Mouse (Mus musculus): ENCODE measurements around the gene Il5.
A peak's percentile ranks its signal among the peaks of the same experiment; 100 is the strongest.

Il5 gene

DNA sequence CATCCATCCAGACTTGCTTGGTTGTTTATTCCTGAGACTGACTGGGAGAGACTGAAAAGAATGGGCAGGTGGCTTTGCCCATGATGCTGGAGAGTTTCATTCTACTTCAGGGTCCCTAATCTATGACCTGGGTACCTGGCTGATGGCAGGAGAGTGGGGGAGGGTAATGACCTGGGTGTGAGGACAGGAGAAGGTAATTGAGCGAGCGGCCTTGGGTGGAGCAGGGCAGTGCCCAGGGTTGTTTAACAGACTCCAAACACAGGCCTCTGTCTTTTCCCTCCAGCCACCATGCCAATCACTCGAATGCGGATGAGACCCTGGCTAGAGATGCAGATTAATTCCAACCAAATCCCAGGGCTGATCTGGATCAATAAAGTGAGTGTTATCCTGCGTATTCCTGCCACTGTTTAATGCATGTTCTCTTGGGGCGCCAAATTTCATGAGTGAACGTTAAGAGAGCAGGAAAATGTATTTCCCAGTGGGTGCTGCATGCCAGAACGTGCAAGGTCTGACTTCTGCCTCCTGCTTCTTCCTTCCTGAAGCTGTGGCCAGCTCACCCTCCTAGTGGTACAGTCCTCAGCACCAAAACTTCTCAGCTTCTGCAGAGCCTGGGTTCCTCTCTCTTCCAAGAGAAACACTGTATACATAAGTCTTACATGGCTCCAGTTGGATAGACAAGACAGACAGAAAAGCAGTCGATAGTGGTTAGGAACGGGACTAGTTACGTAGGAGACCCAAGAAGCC is 50.6 kb downstream of the Il5 start:
- DNase-seq: peak; percentile 94

DNA sequence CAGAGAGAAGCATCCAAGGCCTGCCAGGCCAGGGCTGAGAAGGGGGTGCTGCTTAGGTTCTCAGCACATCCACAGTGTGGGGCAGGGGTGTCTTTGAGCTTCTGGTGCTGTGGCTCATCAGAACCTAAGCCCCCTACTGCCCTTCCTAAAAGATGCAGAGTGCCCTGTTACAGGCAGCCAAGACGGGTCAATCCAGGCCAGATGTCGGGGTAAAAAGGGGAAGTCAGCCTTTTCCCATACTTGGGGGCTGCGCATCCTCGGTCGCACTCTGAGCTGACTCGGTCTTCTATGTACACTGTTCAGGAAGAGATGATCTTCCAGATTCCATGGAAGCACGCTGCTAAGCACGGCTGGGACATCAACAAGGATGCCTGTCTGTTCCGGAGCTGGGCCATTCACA is 51.9 kb downstream of the Il5 start:
- peak; percentile 94 for DNase-seq

DNA sequence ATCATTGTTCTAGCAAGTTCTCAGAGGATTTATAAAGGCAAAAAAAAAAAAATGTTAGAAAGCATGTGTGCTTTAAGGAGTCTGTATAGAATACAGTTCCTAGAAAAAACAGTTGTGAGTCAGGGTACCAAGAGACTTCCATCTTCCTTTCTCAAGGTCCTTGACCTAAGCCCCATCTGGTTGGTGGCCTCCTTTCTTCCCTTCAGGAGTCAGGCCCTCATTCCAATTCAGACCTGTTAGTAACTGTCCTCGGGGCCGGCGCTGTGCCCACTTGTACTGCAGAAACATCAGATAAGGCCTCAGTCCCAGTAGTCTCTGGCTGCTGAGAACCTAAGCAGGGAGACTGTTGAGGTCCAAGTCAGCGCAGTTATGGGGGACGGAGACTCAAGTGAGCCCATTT is 52.5 kb downstream of the Il5 start, which contains the start of gene Gm17334:
Gene Gm17334, minus strand, starts transcription at position 101 of the 400 bp plus-strand sequence.
- no peak for DNase-seq

DNA sequence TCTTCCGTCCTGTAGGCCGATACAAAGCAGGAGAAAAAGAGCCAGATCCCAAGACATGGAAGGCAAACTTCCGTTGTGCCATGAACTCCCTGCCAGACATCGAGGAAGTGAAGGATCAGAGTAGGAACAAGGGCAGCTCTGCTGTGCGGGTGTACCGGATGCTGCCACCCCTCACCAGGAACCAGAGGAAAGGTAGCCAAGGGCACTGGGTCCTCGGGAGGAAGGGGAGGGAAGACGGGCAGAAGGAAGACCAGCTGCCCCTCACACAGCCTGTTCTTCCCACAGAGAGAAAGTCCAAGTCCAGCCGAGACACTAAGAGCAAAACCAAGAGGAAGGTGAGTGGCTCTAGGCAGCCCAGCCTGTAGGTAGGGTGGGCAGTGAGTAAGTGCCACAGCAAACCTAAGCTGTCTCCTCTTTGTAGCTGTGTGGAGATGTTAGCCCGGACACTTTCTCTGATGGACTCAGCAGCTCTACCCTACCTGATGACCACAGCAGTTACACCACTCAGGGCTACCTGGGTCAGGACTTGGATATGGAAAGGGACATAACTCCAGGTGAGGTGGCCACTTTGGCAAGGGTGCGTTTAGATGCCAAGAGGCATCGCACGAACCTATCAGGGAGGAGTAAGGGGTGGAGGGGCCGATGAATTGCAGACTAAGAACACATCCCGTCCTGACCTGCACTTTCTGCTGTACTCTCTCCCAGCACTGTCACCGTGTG is 53.2 kb downstream of the Il5 start:
- DNase-seq: peak; percentile 91

Measured in heart, adult 11 months (tissue).